Mouse (Mus musculus): ENCODE measurements at regions not wholly inside any gene's neighbourhood (a gene's known extent, or its start where the extent isn't known, plus 50 kb on each side); places are given as distances from the start of the nearest gene placed in this dataset.

DNA sequence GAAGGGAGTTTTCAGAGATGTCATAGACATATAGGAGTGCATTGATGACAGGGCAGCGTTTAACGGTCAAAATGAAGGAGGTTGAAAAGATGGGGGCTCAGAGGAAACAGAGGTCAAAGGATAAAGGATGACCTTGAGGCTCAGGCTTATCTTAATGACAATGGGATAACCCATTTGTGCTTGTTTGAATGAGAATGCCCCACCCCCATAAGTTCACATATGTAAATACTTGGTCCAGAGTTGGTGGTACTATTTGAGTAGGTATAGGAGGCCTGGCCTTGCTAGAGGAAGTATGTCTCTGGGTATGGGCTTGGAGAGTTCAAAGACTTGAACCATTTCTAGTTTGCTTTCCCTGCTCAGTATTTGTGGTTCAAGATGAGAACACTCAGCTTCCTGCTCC, 237.4 kb upstream of the Fbxl7 start:
- DNase-seq (ENCODE audit: low spot score in 2 of 2), result no peak

DNA sequence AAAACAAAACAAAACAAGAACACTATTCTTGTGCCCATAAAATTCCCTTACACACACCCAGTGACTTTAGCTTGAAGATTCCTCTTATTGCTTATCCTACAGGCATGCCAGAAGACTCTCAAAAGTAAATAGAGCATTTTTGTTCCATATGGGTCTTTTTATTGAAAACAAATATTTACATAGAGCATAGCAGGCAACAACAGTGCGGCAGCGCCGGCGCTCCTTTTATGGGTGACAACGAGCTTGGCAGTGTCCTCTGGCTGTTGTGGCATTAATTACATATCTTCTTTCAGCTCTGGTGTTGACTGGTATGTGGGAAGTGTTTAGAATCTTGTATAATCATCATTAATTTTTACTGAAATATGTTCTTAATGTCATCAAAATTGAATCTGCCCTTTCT, 242.2 kb upstream of the Fbxl7 start:
- DNase-seq (ENCODE audit: low spot score in 2 of 2), result peak in 1 of 2 experiments; percentile 2

DNA sequence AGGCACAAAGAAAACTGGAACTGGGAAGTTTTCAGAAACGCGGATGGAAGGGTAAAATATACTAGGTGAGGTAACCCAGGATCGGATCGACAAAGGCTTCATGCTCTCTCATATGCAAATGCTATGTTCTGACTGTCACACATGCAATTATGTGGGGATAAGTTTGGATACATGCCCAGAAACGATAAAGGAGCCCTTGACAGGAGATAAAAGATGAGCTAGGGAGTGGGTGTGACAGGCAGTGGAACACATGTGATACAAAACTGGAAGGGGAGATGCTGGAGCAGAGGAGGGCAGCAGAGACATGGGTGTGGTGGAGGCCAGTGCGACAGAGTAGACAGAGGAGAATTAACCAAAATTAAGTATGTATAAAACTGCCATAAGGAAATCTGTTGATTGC, 250.5 kb upstream of the Fbxl7 start:
- no peak for DNase-seq (ENCODE audit: low spot score in 2 of 2)

DNA sequence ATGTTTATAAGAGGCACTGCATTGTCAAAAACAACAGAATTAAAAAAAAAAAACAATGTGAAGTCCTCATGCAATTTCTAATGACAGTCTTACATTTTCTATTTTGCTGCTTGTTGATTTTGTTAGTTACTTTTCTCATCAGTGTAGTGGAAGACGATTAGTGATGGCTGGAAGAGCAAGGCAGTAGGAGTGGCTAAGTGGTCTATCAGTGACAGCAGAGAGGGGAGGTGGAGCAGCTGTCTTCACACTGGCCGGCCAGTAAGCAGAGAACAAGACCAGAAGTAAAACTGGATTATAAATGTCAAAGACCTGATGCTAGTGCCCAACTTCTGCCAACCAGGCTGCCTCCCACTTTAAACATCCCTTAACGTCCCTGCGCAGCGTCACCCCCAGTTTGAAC, 265.6 kb upstream of the Fbxl7 start:
- DNase-seq (ENCODE audit: low spot score in 2 of 2), result no peak

DNA sequence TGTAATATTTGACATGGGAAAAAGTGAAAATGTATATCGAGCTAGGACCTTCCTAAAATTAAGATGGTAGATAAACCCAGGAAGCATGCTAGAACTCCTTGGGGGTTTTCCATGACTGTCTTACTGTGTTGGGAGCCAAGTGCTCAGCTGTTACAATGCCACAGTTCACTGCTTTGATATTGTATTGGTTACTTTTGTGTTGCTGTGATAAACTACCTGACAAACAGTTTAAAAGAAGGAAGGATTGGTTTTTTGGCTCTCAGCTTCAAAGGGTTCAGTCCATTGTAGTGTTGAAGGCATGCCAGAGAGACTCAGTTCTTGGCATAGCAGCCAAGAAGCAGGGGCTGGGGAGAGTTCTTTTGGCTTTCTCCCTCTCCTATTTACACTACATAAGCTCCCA, 272.1 kb upstream of the Fbxl7 start:
- no peak for DNase-seq (ENCODE audit: low spot score in 2 of 2)

DNA sequence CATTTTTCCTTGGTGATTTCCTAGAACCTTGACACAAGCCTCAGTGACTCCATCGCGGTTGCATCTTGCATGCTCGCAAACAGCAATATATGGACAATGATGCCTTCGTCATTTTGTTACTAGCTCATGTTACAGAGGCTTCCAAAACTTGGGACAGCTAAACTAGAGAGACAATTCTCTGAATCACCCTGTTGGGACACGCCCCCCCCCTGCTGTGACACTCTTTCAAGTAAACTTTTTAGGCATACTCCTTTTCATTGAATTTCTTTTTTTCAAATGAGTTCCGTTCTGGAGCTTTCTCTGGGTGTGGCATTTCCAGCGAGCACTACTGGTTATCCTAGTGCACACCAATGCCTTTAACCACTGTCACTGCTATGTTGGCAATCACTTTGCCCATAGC, 274.5 kb upstream of the Fbxl7 start:
- no peak for DNase-seq (ENCODE audit: low spot score in 2 of 2)

DNA sequence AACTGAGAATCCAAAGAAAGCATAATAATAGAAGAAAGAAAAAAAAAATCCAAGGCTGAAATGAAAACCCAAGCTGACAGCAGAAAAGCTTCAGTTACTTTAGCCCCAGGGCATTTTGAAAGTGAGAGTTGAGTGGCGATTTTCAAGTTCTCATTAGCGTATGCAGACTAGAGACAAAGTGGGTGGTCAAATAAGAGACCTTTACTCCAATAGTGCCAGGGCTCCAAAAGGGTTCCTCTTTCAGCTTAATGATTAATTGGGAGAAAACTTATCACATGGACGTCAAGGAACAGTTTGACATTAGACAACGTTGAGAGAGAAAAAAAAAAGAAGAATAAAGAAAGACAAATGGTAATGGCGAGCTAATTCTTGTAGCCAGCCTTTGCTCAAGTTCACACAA, 278.1 kb upstream of the Fbxl7 start:
- no peak for DNase-seq (ENCODE audit: low spot score in 2 of 2)

DNA sequence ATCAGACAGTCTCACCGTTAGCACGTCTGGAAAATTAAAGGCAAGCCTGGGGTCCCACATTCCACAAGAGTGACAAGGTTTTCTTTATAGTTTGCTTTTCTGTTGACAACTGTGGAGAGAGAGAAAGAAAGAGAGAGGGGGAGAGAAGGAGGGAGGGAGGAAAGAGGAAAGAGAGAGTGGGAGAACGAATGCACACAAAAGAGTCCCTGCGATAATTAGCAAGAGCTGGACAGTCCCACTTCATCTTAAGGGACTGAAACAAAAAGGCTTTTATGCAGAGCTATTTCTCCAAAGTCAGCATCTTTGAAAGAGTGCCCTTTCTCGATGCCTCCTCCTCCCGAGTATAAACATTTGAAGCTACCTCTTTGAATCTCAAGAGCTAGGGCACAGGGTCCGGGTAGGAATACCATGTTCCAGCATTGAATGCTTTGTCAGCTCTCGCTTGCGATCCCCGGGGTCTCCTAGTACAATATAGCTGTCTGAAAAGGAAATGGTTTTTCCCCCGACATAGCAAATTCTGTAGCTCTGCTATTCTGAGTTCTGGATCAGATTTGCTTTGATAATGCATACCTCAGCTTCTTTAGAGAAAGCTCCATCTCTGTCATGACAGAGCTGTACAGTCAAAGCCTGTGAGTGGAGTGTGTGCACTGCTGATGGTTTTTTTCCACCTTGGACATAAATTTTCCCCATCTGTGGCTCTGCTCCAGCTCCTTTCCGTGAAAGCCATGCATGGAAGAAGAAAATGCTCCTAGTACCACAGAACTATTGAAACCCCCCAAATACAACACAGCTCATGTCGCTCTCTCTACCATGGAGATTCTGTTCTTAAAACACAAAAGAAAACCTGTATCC, 282.9 kb upstream of the Fbxl7 start:
- DNase-seq (ENCODE audit: low spot score in 2 of 2), result no peak

DNA sequence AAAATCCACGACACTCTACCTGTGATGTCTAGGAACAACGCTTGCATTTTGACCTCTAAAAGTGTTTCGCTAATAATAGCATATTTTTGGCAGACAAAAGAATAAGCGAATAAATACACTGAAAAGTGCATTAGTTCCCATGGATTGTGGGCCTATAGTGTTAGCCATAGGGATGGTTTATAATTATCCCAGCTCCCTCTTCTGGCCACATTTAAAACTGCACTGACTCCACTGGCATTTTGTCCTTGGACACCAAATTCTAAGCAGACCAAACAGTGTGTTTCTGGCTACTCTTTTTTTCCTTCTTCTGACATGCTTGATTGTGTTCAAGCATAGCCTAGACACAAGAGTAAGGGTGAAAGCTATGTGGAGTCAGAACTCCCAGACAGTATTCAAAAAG, 276.8 kb upstream of the Ank start:
- DNase-seq (ENCODE audit: low spot score in 2 of 2), result peak; percentile 78 to 81

DNA sequence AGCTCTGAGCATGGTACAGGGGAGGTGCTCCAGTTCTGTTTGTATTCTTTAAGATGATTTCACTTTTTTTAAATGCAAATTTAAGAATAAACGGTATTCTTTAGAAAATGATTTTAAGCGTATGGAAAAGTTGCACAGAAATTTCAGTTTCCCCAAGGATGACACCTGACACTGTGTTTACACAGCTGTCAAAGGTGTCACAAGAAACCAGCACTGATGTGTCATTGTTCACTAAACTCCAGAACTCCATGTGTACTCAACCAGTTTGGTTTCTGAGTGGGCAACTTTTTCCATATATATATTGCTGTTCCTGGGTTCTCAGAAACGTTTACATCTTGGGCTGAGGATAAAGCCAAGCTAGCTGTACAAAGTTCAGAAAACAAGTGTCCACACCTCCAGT, 265.0 kb upstream of the Ank start:
- DNase-seq (ENCODE audit: low spot score in 2 of 2), result no peak

DNA sequence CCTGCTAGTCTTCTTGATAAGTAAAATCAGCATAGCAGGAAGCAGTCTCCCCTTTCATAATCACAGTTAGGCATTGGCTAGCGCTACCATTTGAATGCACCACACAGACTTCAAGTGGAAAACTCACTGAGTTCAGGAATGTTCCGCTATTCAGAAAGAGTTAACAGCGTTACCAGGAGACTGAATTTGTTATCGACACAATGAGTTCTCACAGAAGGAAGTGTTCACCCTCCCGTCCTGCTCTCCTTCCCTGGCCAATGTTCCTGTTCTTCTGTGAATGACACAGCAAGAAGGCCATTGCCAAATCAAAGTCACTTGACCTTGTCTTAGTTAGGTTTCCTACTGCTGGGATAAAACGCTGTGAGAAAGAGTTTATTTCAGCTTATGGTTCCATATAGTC, 261.6 kb upstream of the Ank start:
- no peak for DNase-seq (ENCODE audit: low spot score in 2 of 2)

DNA sequence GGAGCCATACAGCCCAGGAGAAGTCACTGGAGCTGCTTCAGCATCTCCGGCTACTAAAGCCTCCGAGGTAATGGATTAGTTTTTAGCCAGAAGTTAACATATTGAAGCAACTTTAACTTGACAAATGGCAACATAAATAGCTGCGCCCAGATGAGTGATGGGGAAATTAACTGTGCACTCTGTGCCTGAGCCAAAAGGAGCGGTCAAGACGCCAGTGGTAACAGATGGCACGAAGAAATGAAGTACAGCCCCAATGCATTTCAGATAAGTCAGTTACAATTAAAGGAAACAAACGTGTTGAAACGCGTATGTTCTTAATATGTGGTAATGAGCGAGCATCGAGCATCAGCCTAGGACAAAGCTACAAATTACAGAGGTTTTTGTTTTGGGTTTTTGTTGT, 259.0 kb upstream of the Ank start:
- DNase-seq (ENCODE audit: low spot score in 2 of 2), result no peak

DNA sequence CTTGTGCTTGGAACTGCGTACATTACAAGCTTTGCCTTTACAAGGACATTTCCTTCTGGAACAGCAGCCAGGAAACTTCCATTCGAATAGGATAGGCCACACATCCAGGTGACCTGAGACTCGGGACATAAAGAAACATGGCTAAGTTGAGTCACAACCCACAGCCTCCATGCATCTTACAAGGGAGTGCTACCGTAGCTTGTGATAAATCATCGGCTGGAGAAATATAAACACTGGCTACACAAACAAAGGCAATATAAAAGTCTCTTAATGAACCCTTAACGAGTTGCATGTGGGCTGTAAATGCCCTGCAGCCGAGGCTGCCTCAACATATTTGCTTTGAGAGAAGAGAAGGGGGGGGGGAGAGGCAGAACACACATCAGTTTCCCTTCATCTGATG, 250.1 kb upstream of the Ank start:
- no peak for DNase-seq (ENCODE audit: low spot score in 2 of 2)

DNA sequence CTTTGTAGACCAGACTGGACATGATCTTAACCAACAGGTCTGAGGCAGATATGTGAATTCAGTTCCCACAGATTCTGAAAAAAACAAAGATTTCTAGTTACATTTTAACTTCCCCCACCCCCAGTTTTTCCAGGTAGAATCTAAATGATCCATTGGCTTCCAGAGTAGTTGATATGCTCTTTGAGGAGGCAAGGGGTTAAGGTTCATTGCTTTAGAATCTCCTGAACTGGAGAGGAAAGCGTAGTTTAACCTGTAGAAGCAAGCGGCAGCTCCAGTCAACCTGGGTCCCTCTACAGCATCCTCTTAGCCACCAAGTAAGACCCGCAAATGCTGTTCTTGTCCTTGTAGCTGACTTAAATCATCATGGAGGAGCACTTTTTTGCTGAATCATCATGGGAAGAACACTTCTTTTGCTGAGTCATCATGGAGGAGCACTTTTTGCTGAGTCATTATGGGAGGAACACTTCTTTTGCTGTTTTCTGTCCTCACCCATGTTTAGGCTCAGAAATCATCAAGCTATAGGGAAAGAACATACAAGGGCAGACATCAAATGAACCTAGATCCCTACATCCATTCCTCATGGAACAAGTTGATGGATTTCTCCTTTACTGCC, 247.2 kb upstream of the Ank start:
- no peak for DNase-seq (ENCODE audit: low spot score in 2 of 2)

DNA sequence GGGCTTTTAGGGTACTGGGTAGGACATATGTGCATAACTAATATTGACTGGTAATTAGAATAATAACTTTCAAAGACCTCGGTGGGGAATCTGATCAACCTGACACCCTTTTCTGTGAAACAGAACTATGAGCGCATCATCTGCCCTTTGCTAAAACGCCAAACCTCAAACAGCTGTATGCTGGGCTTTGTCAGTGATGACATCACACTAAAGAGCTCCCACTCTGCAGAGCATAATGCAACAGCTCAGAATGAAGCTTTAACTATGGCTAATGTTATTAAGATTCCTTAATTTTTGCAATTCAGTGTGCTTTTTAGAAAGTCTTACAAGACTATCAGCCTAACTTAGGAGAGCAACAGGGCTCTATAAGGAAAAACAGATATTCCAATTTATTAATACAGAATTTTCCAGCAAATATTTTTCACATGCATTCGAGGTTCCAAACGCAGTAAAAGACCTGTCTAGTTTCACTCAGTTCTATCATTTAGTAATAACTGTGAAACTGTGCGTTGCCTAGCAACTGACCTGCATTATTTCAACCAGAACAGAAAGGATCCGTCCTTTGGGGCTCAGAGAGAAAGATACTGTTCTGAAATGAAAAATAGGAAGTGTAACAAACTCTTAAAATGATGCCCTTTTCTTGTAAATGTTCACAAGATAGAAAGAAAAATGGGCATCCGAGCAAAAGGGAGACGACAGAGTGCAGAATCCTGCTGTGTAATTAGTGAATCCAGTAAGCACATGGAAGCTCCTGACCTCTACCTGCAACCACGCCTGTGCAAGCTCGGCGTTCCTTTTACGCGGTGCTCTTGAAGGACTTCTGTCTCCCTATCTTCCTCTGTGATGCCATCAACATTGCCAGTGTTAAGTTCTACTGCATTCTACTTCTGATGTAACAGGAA, 242.6 kb upstream of the Ank start:
- DNase-seq (ENCODE audit: low spot score in 2 of 2), result no peak

DNA sequence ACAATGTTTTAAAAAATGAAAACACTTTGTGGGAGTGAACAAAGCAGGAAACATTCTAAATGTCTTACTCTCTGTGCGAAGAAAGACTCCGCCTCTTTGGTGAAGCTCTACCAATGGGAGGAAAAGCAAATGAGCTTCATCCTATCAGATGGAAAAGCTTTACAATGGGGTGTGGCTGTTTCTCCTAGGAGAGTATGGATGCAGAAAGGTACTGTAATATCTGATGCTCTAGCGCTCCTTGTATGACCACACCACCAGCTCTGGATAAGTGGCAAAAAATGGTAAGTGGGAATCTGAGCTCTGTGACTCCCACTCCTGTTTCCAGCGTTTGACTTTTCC, 242.0 kb upstream of the Ank start:
- no peak for DNase-seq (ENCODE audit: low spot score in 2 of 2)

DNA sequence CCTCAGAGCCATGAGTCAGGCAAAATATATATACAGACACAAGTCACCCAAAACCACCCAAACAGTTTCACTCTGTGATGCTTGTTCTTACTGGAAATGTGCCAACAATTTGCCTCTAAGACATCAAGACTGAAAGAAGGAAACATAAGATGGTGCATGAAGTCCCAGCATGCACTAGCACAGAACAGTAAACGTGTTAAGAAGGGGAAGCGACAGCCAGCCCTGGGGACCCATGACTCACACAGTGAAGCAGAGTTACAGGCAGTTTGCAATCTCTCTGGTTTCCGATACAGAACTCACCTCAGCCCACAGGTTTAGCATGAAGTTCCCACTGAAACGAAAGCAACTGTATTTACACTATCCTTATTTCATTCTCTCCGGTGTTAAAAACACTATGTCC, 233.7 kb upstream of the Ank start:
- DNase-seq (ENCODE audit: low spot score in 2 of 2), result no peak

DNA sequence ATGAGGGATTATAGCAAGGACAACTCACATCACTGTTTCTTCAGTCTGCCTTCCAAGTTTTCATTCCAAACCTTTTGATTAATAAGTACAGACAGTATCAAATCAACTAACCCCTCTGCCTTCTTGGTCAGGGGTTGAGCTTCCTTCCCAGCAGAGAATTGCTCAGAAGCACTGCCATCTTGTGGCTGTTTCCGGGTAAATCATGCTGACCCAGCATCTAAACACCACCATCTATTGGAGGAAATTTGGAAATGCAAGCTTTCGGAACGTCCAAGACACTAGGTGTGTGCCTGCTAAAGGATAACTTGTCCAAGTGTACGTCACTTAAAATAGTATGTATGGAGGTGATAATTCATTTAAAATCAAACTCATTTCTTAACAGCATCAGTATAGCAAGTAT, 231.7 kb upstream of the Ank start:
- DNase-seq (ENCODE audit: low spot score in 2 of 2), result peak; percentile 67 to 76

DNA sequence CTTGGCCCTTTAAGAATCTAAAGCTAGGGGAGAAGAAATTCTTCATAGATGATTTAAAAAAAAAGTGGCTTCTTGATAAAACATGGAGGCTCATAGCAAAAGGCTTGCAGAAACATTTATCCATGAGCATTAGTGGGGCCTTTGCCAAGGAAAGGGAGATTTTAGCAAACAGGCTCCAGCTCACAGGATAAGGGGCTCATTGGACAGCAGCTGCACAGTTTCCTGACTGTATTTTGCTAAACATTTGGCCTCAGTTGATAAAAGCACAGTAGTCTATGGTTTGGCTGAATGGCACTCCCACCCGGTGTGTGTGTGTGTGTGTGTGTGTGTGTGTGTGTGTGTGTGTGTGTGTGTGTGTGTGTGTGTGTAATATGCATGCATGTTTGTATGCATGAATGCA, 228.2 kb upstream of the Ank start:
- DNase-seq (ENCODE audit: low spot score in 2 of 2), result no peak

DNA sequence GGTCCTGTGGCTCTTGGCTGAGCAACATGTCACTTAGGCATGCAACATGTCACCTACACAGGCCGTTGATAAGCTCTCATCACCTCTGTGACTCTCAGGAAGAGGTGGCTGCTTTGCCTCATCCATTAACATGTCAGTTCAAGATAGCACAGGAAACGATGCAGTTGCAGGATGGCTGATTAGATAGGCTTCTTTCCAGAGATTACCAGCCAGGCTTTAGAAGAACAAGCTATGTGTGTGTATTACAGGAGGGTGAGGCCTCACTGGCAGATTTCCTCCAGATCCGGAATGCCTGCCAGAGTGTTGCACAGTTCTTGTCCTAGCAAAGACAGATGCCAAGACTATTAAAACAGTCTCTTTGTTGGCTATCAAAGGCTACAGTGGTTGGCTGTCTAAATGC, 220.2 kb upstream of the Ank start:
- no peak for DNase-seq (ENCODE audit: low spot score in 2 of 2)

DNA sequence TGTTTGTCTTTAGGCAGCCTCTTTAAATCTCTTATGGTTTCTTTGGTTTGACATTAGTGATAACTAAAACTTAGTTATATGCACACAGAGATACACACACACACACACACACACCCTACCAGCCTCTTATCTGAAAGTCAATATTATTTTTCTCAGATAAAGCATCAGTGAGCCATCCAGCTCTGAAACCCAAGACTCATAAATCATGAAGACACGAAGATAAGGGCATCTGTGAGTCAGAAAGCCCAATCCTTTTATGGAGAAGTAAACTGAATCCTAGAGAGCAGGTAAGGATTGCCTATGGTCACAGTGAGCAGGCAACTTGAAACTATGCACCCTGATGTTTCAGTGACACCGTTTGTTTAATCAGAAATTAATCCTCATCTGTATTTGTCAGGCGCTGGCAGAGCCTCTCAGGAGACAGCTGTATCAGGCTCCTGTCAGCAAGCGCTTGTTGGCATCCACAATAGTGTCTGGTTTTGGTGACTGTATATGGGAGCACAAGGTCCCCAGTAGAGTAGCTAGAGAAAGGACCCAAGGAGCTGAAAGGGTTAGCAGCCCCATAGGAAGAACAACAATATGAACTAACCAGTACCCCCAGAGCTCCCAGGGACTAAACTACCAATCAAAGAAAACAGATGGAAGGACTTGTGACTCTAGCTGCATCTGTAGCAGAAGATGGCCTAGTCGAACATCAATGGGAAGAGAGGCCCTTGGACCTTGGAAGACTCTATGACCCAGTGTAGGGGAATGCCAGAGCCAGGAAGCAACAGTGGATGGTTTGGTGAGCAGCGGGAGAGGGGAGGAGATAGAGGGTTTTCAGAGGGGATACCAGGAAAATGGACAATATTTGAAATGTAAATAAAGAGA, 207.3 kb upstream of the Ank start:
- no peak for DNase-seq (ENCODE audit: low spot score in 2 of 2)

DNA sequence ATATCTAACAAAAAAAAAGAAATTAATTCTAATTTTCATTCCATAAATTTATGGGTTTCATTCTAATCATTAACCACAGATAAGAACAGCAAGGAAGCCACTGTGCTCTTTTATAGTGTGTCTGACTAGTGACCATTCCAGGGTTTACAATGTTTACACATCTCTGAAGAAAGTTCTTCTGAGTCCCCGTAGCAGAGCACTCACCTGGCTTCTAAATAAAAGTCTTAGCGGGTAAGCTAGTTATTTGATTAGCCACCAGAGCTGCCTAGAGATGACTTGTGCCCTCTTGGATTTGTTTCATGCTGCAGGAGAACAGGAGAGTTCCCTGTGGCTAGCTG, 206.7 kb upstream of the Ank start:
- DNase-seq (ENCODE audit: low spot score in 2 of 2), result no peak
